Mouse (Mus musculus) embryonic facial prominence, embryonic 13.5 days (tissue): ENCODE measurements around the gene Shpk. TPM values are rescaled to one million over a fixed set of nuclear protein-coding genes. Genes with fewer than 3 reads are reported as not detected.
A peak's percentile ranks its signal among the peaks of the same experiment; 100 is the strongest.

ENCODE experiments used
- ATAC-seq: fragments of 200-750 bp; cut with Nextera tagmentation; 2 replicates; pipeline ENCODE4 v1.8.0; 2017; ENCODE audit warnings: low read depth; ENCODE audit not compliant: insufficient number of reproducible peaks, insufficient read depth, low FRiP score, low TSS enrichment
- H3K27ac ChIP-seq: fragments of 300-500 bp; sonication (generic); 2 replicates; pipeline ENCODE4 v1.5.1; 2015; ENCODE audit warnings: moderate library complexity, mild to moderate bottlenecking, inconsistent platforms
- H3K27me3 ChIP-seq: fragments of 300-500 bp; sonication (generic); 2 replicates; pipeline ENCODE4 v1.6.1; 2015; ENCODE audit warnings: mild to moderate bottlenecking, inconsistent platforms
- H3K36me3 ChIP-seq: fragments of 300-500 bp; sonication (generic); 2 replicates; pipeline ENCODE4 v1.6.1; 2015; ENCODE audit warnings: mild to moderate bottlenecking, inconsistent platforms
- H3K4me1 ChIP-seq: fragments of 300-500 bp; sonication (generic); 2 replicates; pipeline ENCODE4 v1.6.1; 2015; ENCODE audit warnings: inconsistent platforms
- H3K4me2 ChIP-seq: fragments of 300-500 bp; sonication (generic); 2 replicates; pipeline ENCODE4 v1.6.1; 2015; ENCODE audit warnings: moderate library complexity, mild to moderate bottlenecking, inconsistent platforms
- H3K4me3 ChIP-seq: fragments of 300-500 bp; sonication (generic); 2 replicates; pipeline ENCODE4 v1.5.1; 2015; ENCODE audit warnings: mild to moderate bottlenecking, inconsistent platforms
- H3K9ac ChIP-seq: fragments of 300-500 bp; sonication (generic); 2 replicates; pipeline ENCODE4 v1.6.1; 2015; ENCODE audit warnings: mild to moderate bottlenecking, inconsistent platforms
- H3K9me3 ChIP-seq: fragments of 300-500 bp; sonication (generic); 2 replicates; pipeline ENCODE4 v1.6.1; 2016; ENCODE audit warnings: inconsistent platforms
- WGBS: fragments of 180-500 bp; shearing (Covaris S2); methylation state at CpG from one replicate; pipeline ENCODE4 v1.1.7; 2015; ENCODE audit warnings: mixed read lengths; 5-methylcytosine and 5-hydroxymethylcytosine counted together
- polyA plus RNA-seq: library from polyadenylated mRNA; unstranded; fragments of >200 nt; fragmentation: Nextera tagmentation; extraction: Ambion mirVana; gene quantifications from 2 replicates; pipeline ENCODE4 v1.2.1, GENCODE M21; 2015

The Shpk gene
- polyA plus RNA-seq, 1 experiment from 2014 or later = 1.6 TPM

GRCm38 (mm10) chr11:73176608-73177508 is 22.4 kb upstream of the Shpk start, which contains the start of the genes Emc6 and Tax1bp3:
Gene Emc6, minus strand, starts transcription at chr11:73177037.
Gene Tax1bp3, plus strand, starts transcription at chr11:73177083.
- under 1% methylated on average over 81 of the region's 81 CpGs for WGBS
- peak; percentile 98 for ATAC-seq
- Histone ChIP-seq H3K9me3 (no peaks in the 10 kb centered on the region), H3K9ac (peak within 1 kb of the TSS; percentile 95), H3K4me1 (peaks cover 34% of the 10 kb centered on the region), H3K27me3 (no peaks in the 10 kb centered on the region), H3K36me3 (peaks cover 32% of the 10 kb centered on the region), H3K4me2 (peak within 1 kb of the TSS; percentile 72), H3K27ac (peak within 1 kb of the TSS; percentile 94), H3K4me3 (peak within 1 kb of the TSS; percentile 98)

DNA sequence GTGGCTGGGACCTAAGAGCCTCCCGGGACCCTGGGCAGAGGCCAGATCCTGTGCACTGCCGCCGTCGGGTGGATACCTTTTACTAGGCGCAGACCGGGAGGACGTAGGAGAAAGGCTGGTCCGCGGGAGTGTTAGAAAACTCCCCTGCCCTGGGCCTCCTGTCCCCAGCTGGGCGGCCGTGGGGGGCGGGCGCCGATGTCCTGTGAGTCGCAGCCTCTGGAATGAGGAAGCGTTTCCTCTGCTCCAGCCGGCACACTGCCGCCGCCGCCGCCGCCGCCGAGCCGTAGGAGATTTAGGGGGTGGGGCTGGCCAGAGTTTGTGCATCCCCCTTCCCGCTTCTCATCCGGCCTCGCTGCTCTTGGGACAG is 21.8 kb upstream of the Shpk start:
- H3K27ac ChIP-seq = peak overlapping the region; percentile 94
- H3K36me3 ChIP-seq = peaks cover 34% of the 10 kb centered on the region
- peak overlapping the region; percentile 95 for H3K9ac ChIP-seq
- under 1% methylated on average over 23 of the region's 28 CpGs for WGBS
- H3K4me3 ChIP-seq = peak overlapping the region; percentile 98
- ATAC-seq = peak; percentile 76
- peaks cover 27% of the 10 kb centered on the region for H3K4me1 ChIP-seq
- H3K27me3 ChIP-seq = no peaks in the 10 kb centered on the region
- H3K4me2 ChIP-seq = peak overlapping the region; percentile 72
- H3K9me3 ChIP-seq = no peaks in the 10 kb centered on the region

DNA sequence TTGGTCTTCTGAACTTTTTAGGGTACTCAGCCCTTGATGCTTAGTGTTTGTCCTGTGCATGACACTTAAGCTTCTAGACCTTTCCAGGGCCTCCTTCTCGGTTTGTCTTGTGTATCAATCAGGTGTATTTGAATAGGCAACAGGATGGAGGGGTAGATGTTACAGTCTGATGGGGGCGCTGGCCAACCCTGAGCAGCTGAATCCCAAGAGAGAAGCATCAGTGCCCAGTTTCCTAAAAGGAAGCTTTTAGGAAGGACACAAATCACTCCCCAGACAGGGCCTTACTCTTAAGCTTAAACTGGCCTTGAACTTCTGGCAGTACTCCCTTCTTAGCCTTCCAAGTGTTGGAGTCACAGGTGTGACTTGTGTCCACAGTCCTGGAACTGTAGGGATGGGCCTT is 21.4 kb upstream of the Shpk start:
- WGBS = 4% methylated on average over 2 of the region's 2 CpGs
- no peaks in the 10 kb centered on the region for H3K27me3 ChIP-seq

DNA sequence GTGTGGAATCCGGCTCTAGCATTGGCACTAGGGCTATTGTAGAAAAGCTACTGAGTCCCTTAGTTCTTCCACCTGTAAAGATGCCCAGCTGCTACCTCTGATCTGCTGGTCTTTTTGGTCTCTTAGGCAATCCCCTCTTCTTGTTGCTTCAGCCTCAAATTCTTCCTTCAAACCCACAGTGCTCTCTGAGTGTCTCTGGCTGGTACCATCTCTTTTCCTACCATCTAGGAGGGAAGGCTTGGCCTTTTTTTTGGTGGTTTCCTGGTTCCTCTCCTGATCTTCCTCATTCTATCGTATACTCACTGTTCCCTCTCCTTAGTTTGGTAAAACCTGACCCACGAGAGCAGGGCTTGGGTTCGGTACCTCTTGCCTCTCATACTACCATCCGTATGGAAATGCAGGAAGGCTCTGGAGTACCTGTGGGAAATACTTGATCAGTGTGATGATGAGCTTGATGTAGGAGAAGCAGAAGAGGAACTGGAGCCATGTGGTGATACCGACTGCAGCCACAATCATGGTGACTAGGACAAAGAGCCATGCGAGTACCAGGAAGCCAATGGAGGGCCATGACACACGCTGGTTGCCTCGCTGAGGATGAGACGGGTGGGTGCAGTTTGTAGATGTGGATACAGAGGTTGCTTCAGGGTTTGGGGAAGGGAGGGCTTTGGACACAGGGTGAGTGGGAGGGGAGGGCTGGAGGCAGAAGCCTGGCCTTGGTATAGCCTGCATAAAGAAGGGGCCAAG is 13.2 kb upstream of the Shpk start:
- ATAC-seq = no peak
- Histone ChIP-seq H3K9me3 (no peaks in the 10 kb centered on the region), H3K27me3 (no peaks in the 10 kb centered on the region), H3K36me3 (peaks cover 71% of the 10 kb centered on the region), H3K9ac (no peak overlapping the region), H3K4me2 (no peak overlapping the region), H3K4me1 (no peaks in the 10 kb centered on the region), H3K27ac (no peak overlapping the region), H3K4me3 (no peak overlapping the region)
- 93% methylated on average over 10 of the region's 10 CpGs for WGBS

More for the DNA sequence above, 21.4 kb upstream of the Shpk start:
- Histone ChIP-seq H3K9ac (peak overlapping the region; percentile 95), H3K4me1 (peaks cover 24% of the 10 kb centered on the region), H3K4me3 (peak overlapping the region; percentile 98), H3K4me2 (peak overlapping the region; percentile 72), H3K36me3 (peaks cover 36% of the 10 kb centered on the region), H3K9me3 (no peaks in the 10 kb centered on the region), H3K27ac (peak overlapping the region; percentile 94)
- no peak for ATAC-seq

GRCm38 (mm10) chr11:73187231-73187630 is 12.0 kb upstream of the Shpk start:
- Histone ChIP-seq H3K27me3 (no peaks in the 10 kb centered on the region), H3K27ac (no peak overlapping the region), H3K4me1 (no peaks in the 10 kb centered on the region), H3K9me3 (no peaks in the 10 kb centered on the region), H3K36me3 (peaks cover 77% of the 10 kb centered on the region), H3K9ac (no peak overlapping the region), H3K4me3 (no peak overlapping the region), H3K4me2 (no peak overlapping the region)
- 90% methylated on average over 6 of the region's 6 CpGs for WGBS
- no peak for ATAC-seq

GRCm38 (mm10) chr11:73193047-73193446 is 6.2 kb upstream of the Shpk start:
- no peaks in the 10 kb centered on the region for H3K9me3 ChIP-seq
- H3K4me2 ChIP-seq = no peak overlapping the region
- H3K27me3 ChIP-seq = no peaks in the 10 kb centered on the region
- H3K36me3 ChIP-seq = peaks cover 47% of the 10 kb centered on the region
- no peak for ATAC-seq
- H3K4me3 ChIP-seq = no peak overlapping the region
- 72% methylated on average over 6 of the region's 6 CpGs for WGBS
- no peak overlapping the region for H3K27ac ChIP-seq
- no peak overlapping the region for H3K9ac ChIP-seq
- peaks cover 8% of the 10 kb centered on the region for H3K4me1 ChIP-seq

DNA sequence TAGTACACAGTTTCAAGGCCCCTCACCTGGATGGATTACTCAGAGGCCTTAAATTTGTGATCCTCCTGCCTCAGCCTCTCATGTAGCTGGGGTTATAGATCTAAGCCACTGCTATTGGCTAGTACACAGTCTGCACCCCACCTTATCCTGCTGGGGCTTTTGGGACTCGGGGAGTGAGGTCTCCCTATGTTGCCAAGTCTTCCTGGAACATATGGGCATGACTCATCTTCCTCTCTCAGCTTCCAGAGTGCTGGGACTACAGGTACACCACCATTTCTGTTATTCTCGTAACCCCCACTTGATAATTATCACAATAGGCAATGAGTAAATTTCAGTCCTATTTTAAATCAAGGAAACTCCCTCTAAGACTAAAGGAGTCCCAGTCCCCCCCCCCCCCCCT is 4.8 kb upstream of the Shpk start:
- H3K27ac ChIP-seq = no peak overlapping the region
- H3K4me1 ChIP-seq = peaks cover 13% of the 10 kb centered on the region
- H3K9me3 ChIP-seq = no peaks in the 10 kb centered on the region
- H3K27me3 ChIP-seq = no peaks in the 10 kb centered on the region
- no peak for ATAC-seq
- 79% methylated on average over 2 of the region's 2 CpGs for WGBS
- no peak overlapping the region for H3K4me2 ChIP-seq
- no peak overlapping the region for H3K4me3 ChIP-seq
- H3K9ac ChIP-seq = no peak overlapping the region
- peaks cover 37% of the 10 kb centered on the region for H3K36me3 ChIP-seq

GRCm38 (mm10) chr11:73198190-73198589 is 1.1 kb upstream of the Shpk start:
- Histone ChIP-seq H3K9ac (peak overlapping the region; percentile 82), H3K4me2 (peak overlapping the region; percentile 95), H3K27me3 (no peaks in the 10 kb centered on the region), H3K4me1 (peaks cover 20% of the 10 kb centered on the region), H3K36me3 (peaks cover 12% of the 10 kb centered on the region), H3K27ac (no peak overlapping the region), H3K9me3 (no peaks in the 10 kb centered on the region), H3K4me3 (peak overlapping the region; percentile 73)
- WGBS = 4% methylated on average over 1 of the region's 1 CpGs
- ATAC-seq = no peak

GRCm38 (mm10) chr11:73198603-73199229 is 544 bp upstream of the Shpk start, which contains the start of gene Ctns:
Gene Ctns, minus strand, starts transcription at chr11:73199042.
- WGBS = under 1% methylated on average over 22 of the region's 22 CpGs
- peak; percentile 93 for ATAC-seq

GRCm38 (mm10) chr11:73199879-73200278 is 619 bp downstream of the Shpk start:
- ATAC-seq = no peak
- Histone ChIP-seq H3K4me3 (peak overlapping the region; percentile 73), H3K9ac (peak overlapping the region; percentile 79), H3K4me1 (peaks cover 20% of the 10 kb centered on the region), H3K4me2 (peak overlapping the region; percentile 95), H3K27ac (no peak overlapping the region), H3K27me3 (no peaks in the 10 kb centered on the region), H3K36me3 (peaks cover 12% of the 10 kb centered on the region), H3K9me3 (no peaks in the 10 kb centered on the region)
- 3% methylated on average over 12 of the region's 12 CpGs for WGBS

More at GRCm38 (mm10) chr11:73198603-73199229, 544 bp upstream of the Shpk start, which contains the start of gene Ctns:
- peaks cover 12% of the 10 kb centered on the region for H3K36me3 ChIP-seq
- no peak within 1 kb of the TSS for H3K27ac ChIP-seq
- H3K4me2 ChIP-seq = peak within 1 kb of the TSS; percentile 95
- no peaks in the 10 kb centered on the region for H3K27me3 ChIP-seq
- H3K9ac ChIP-seq = peak within 1 kb of the TSS; percentile 82
- no peaks in the 10 kb centered on the region for H3K9me3 ChIP-seq
- peak within 1 kb of the TSS; percentile 73 for H3K4me3 ChIP-seq
- peaks cover 20% of the 10 kb centered on the region for H3K4me1 ChIP-seq

- H3K9ac ChIP-seq = no peak overlapping the region
- no peaks in the 10 kb centered on the region for H3K9me3 ChIP-seq
- 59% methylated on average over 2 of the region's 2 CpGs for WGBS
- H3K4me2 ChIP-seq = no peak overlapping the region
- H3K4me3 ChIP-seq = no peak overlapping the region
- peaks cover 20% of the 10 kb centered on the region for H3K4me1 ChIP-seq
- H3K36me3 ChIP-seq = peaks cover under 1% of the 10 kb centered on the region; the same call in 1 of the 2 replicates
- no peak for ATAC-seq
- H3K27ac ChIP-seq = no peak overlapping the region
- no peaks in the 10 kb centered on the region for H3K27me3 ChIP-seq
These were observed 1.8 kb downstream of the Shpk start for GRCm38 (mm10) chr11:73201021-73201420.
